Mouse (Mus musculus) thymus, adult 2 months (tissue): ENCODE data around the gene Ipo4. TPM values are rescaled to one million over a fixed set of nuclear protein-coding genes. Genes with fewer than 3 reads are reported as not detected.
A peak's percentile ranks its signal among the peaks of the same experiment; 100 is the strongest.

ENCODE experiments used
- DNase-seq: peaks from one replicate; pipeline ENCODE4 v3.0.0; 2021
- H3K27ac ChIP-seq: fragments of 200-500 bp; 2 replicates; pipeline ENCODE4 v1.5.1; 2012; ENCODE audit warnings: low read length, control low read depth; ENCODE audit not compliant: control insufficient read depth, insufficient read depth
- H3K27me3 ChIP-seq: fragments of 200-500 bp; 2 replicates; pipeline ENCODE4 v1.6.1; 2012; ENCODE audit warnings: mild to moderate bottlenecking, low read length, moderate library complexity, mixed read lengths; ENCODE audit not compliant: control insufficient read depth, insufficient read depth
- H3K36me3 ChIP-seq: fragments of 200-500 bp; 2 replicates; pipeline ENCODE4 v1.6.1; 2012; ENCODE audit warnings: mild to moderate bottlenecking, low read length, moderate library complexity; ENCODE audit not compliant: control insufficient read depth, insufficient read depth
- H3K4me1 ChIP-seq: fragments of 200-500 bp; replicated peaks from 2 replicates; pipeline ENCODE4 v1.6.1; 2012; ENCODE audit warnings: low read length; ENCODE audit not compliant: control insufficient read depth, insufficient read depth
- H3K4me3 ChIP-seq: fragments of 200-500 bp; 2 replicates; pipeline ENCODE4 v1.5.1; 2012; ENCODE audit warnings: mild to moderate bottlenecking, low read length, control low read depth, moderate library complexity; ENCODE audit not compliant: control insufficient read depth, insufficient read depth
- CTCF ChIP-seq: fragments of 200-500 bp; IDR thresholded peaks from 2 replicates; pipeline ENCODE4 v1.5.1; 2012; ENCODE audit warnings: mild to moderate bottlenecking, control low read depth, low read length, moderate library complexity, borderline replicate concordance; ENCODE audit not compliant: control insufficient read depth, poor library complexity, insufficient read depth; ENCODE audit errors: extremely low read depth
- POLR2A ChIP-seq: fragments of 200-500 bp; IDR thresholded peaks from 2 replicates; pipeline ENCODE4 v1.6.1; 2012; ENCODE audit warnings: mild to moderate bottlenecking, low read length, control low read depth, moderate library complexity; ENCODE audit not compliant: control insufficient read depth, poor library complexity, insufficient read depth; ENCODE audit errors: extremely low read depth
- WGBS: fragments of 180-500 bp; shearing (Covaris S2); methylation state at CpG from one replicate; pipeline ENCODE4 v1.1.7; 2018; 5-methylcytosine and 5-hydroxymethylcytosine counted together
- polyA plus RNA-seq: library from polyadenylated mRNA; depleted of rRNA; stranded (reverse); fragments of >200 nt; gene quantifications from 2 replicates; pipeline ENCODE4 v1.2.3, GENCODE M21; 2012

The Ipo4 gene
- polyA plus RNA-seq, 1 experiment: 71.6 TPM

GRCm38 (mm10) chr14:55651528-55651927 lies 15.8 kb upstream of the Ipo4 start:
- TF ChIP-seq POLR2A (no peak), CTCF (no peak)
- WGBS: 65% methylated on average over 7 of the region's 7 CpGs

GRCm38 (mm10) chr14:55649884-55650283 lies 14.1 kb upstream of the Ipo4 start, which contains the start of gene Tssk4:
Gene Tssk4 (plus strand): TSS chr14:55650184.
- H3K27me3 ChIP-seq: no peaks in the 10 kb centered on the region
- TF ChIP-seq CTCF (no peak), POLR2A (no peak)
- no peaks in the 10 kb centered on the region for H3K36me3 ChIP-seq
- no peak within 1 kb of the TSS for H3K4me3 ChIP-seq
- no peak within 1 kb of the TSS for H3K27ac ChIP-seq
- no peak for DNase-seq
- peaks cover 15% of the 10 kb centered on the region for H3K4me1 ChIP-seq
- 98% methylated on average over 2 of the region's 2 CpGs for WGBS

More at GRCm38 (mm10) chr14:55651528-55651927, 15.8 kb upstream of the Ipo4 start:
- DNase-seq: peak; percentile 37
- no peak overlapping the region for H3K4me3 ChIP-seq
- no peaks in the 10 kb centered on the region for H3K27me3 ChIP-seq
- peaks cover 11% of the 10 kb centered on the region for H3K4me1 ChIP-seq
- no peak overlapping the region for H3K27ac ChIP-seq
- no peaks in the 10 kb centered on the region for H3K36me3 ChIP-seq

GRCm38 (mm10) chr14:55644261-55644888 lies 8.6 kb upstream of the Ipo4 start:
- Histone ChIP-seq H3K4me3 (peak overlapping the region; percentile 65), H3K36me3 (no peaks in the 10 kb centered on the region; the same call in 1 of the 2 replicates), H3K27me3 (no peaks in the 10 kb centered on the region), H3K4me1 (peaks cover 15% of the 10 kb centered on the region), H3K27ac (peak overlapping the region; percentile 31)
- TF ChIP-seq POLR2A: no peak
- TF ChIP-seq CTCF: no peak
- WGBS: 5% methylated on average over 17 of the region's 17 CpGs
- peak; percentile 35 for DNase-seq

- Histone ChIP-seq H3K36me3 (no peaks in the 10 kb centered on the region; the same call in 1 of the 2 replicates), H3K27me3 (no peaks in the 10 kb centered on the region), H3K4me1 (peaks cover 15% of the 10 kb centered on the region), H3K4me3 (peak within 1 kb of the TSS; percentile 65), H3K27ac (peak within 1 kb of the TSS; percentile 31)
- DNase-seq: peak; percentile 83
- TF ChIP-seq CTCF (peak; percentile 51; the same call in 1 of the 2 replicates), POLR2A (peak; percentile 56; the same call in 1 of the 2 replicates)
- WGBS: under 1% methylated on average over 89 of the region's 89 CpGs
Measured at GRCm38 (mm10) chr14:55643060-55643907, 7.5 kb upstream of the Ipo4 start, which contains the start of gene Tm9sf1. Gene Tm9sf1 (minus strand): TSS chr14:55643806.

- Histone ChIP-seq H3K27ac (no peak overlapping the region), H3K4me1 (peaks cover 15% of the 10 kb centered on the region), H3K4me3 (peak overlapping the region; percentile 65), H3K36me3 (no peaks in the 10 kb centered on the region; the same call in 1 of the 2 replicates), H3K27me3 (no peaks in the 10 kb centered on the region)
- 24% methylated on average over 8 of the region's 8 CpGs for WGBS
- no peak for DNase-seq
- TF ChIP-seq POLR2A (no peak), CTCF (no peak)
Measured at GRCm38 (mm10) chr14:55642679-55643059, 6.9 kb upstream of the Ipo4 start.

GRCm38 (mm10) chr14:55641291-55641690 lies 5.5 kb upstream of the Ipo4 start:
- WGBS: 78% methylated on average over 13 of the region's 13 CpGs
- H3K27me3 ChIP-seq: no peaks in the 10 kb centered on the region
- peaks cover 15% of the 10 kb centered on the region for H3K4me1 ChIP-seq
- no peaks in the 10 kb centered on the region; the same call in 1 of the 2 replicates for H3K36me3 ChIP-seq
- H3K27ac ChIP-seq: no peak overlapping the region
- no peak for DNase-seq
- TF ChIP-seq POLR2A (no peak), CTCF (no peak)
- no peak overlapping the region for H3K4me3 ChIP-seq

- Histone ChIP-seq H3K27ac (no peak overlapping the region), H3K36me3 (no peaks in the 10 kb centered on the region; the same call in 1 of the 2 replicates), H3K4me3 (no peak overlapping the region), H3K27me3 (no peaks in the 10 kb centered on the region), H3K4me1 (peaks cover 15% of the 10 kb centered on the region)
- 96% methylated on average over 14 of the region's 14 CpGs for WGBS
- TF ChIP-seq POLR2A: no peak
- no peak for DNase-seq
Measured at GRCm38 (mm10) chr14:55640816-55641215, 5.1 kb upstream of the Ipo4 start.
